Mouse (Mus musculus): Measurements from ENCODE around the gene Mfsd5. TPM values are rescaled to one million over a fixed set of nuclear protein-coding genes. Genes with fewer than 3 reads are reported as not detected.

The Mfsd5 gene
- 54.7 TPM in 2 replicates for polyA plus RNA-seq (2015; fragmentation: Nextera tagmentation; extraction: Ambion mirVana)

GRCm38 (mm10) chr15:102279092-102279782, at the start of gene Mfsd5:
TSS of gene Mfsd5 (plus strand) at chr15:102279454.
- no peaks in the 10 kb centered on the region for H3K9me3 ChIP-seq
- ATAC-seq (ENCODE audit: low FRiP score): peak; percentile 97
- no peaks in the 10 kb centered on the region for H3K27me3 ChIP-seq
- peaks cover 24% of the 10 kb centered on the region for H3K36me3 ChIP-seq
- peak within 1 kb of the TSS; percentile 86 for H3K4me3 ChIP-seq
- H3K4me2 ChIP-seq: peak within 1 kb of the TSS; percentile 94
- WGBS: under 1% methylated on average over 64 of the region's 65 CpGs
- peak within 1 kb of the TSS; percentile 87 for H3K9ac ChIP-seq
- peaks cover 24% of the 10 kb centered on the region for H3K4me1 ChIP-seq (replicated peaks)
- H3K27ac ChIP-seq: peak within 1 kb of the TSS; percentile 92

- Histone ChIP-seq H3K4me3 (no peak overlapping the region), H3K9me3 (no peaks in the 10 kb centered on the region), H3K4me2 (no peak overlapping the region), H3K9ac (no peak overlapping the region), H3K27me3 (0 out of 2 replicates have a peak, but pooled peaks cover 3% of the 10 kb centered on the region), H3K27ac (no peak overlapping the region), H3K36me3 (no peaks in the 10 kb centered on the region), H3K4me1 (replicated peaks) (peaks cover 9% of the 10 kb centered on the region)
- 87% methylated on average over 17 of the region's 17 CpGs for WGBS
- ATAC-seq (ENCODE audit: low FRiP score): no peak
These were observed 48.6 kb upstream of the Mfsd5 start for GRCm38 (mm10) chr15:102230408-102231321.

GRCm38 (mm10) chr15:102231748-102232147, 47.5 kb upstream of the Mfsd5 start, which contains the start of gene Itgb7:
TSS of gene Itgb7 (minus strand) at chr15:102231944.
- no peak for ATAC-seq (ENCODE audit: low FRiP score)
- Histone ChIP-seq H3K9ac (no peak within 1 kb of the TSS), H3K4me2 (no peak within 1 kb of the TSS), H3K27me3 (0 out of 2 replicates have a peak, but pooled peaks cover 3% of the 10 kb centered on the region), H3K36me3 (no peaks in the 10 kb centered on the region), H3K27ac (no peak within 1 kb of the TSS), H3K4me1 (replicated peaks) (peaks cover 9% of the 10 kb centered on the region), H3K9me3 (no peaks in the 10 kb centered on the region), H3K4me3 (no peak within 1 kb of the TSS)
- WGBS: 47% methylated on average over 6 of the region's 6 CpGs

GRCm38 (mm10) chr15:102232764-102233163, 46.5 kb upstream of the Mfsd5 start:
- Histone ChIP-seq H3K9ac (no peak overlapping the region), H3K27me3 (0 out of 2 replicates have a peak, but pooled peaks cover under 1% of the 10 kb centered on the region), H3K4me2 (no peak overlapping the region), H3K9me3 (no peaks in the 10 kb centered on the region), H3K4me3 (no peak overlapping the region), H3K4me1 (replicated peaks) (peaks cover 9% of the 10 kb centered on the region), H3K27ac (no peak overlapping the region), H3K36me3 (no peaks in the 10 kb centered on the region)
- no peak for ATAC-seq (ENCODE audit: low FRiP score)
- 89% methylated on average over 7 of the region's 7 CpGs for WGBS

GRCm38 (mm10) chr15:102233896-102234295, 45.4 kb upstream of the Mfsd5 start:
- ATAC-seq (ENCODE audit: low FRiP score): no peak
- Histone ChIP-seq H3K9ac (no peak overlapping the region), H3K27me3 (0 out of 2 replicates have a peak, but pooled peaks cover 5% of the 10 kb centered on the region), H3K4me2 (no peak overlapping the region), H3K9me3 (no peaks in the 10 kb centered on the region), H3K27ac (no peak overlapping the region), H3K36me3 (no peaks in the 10 kb centered on the region), H3K4me3 (no peak overlapping the region), H3K4me1 (replicated peaks) (peaks cover 9% of the 10 kb centered on the region)
- WGBS: 28% methylated on average over 2 of the region's 2 CpGs

- ATAC-seq (ENCODE audit: low FRiP score): no peak
- Histone ChIP-seq H3K4me1 (replicated peaks) (peaks cover 9% of the 10 kb centered on the region), H3K4me2 (no peak overlapping the region), H3K9me3 (no peaks in the 10 kb centered on the region), H3K4me3 (no peak overlapping the region), H3K36me3 (no peaks in the 10 kb centered on the region), H3K9ac (peak overlapping the region; percentile 35; the same call in 1 of the 2 replicates), H3K27me3 (peaks cover 15% of the 10 kb centered on the region), H3K27ac (no peak overlapping the region)
- 31% methylated on average over 21 of the region's 21 CpGs for WGBS
These were observed 43.8 kb upstream of the Mfsd5 start for GRCm38 (mm10) chr15:102235371-102236027.

- no peak overlapping the region for H3K9ac ChIP-seq
- no peaks in the 10 kb centered on the region for H3K36me3 ChIP-seq
- H3K4me2 ChIP-seq: no peak overlapping the region
- H3K4me3 ChIP-seq: no peak overlapping the region
- ATAC-seq (ENCODE audit: low FRiP score): no peak
- H3K4me1 ChIP-seq (replicated peaks): peaks cover 20% of the 10 kb centered on the region
- WGBS: 88% methylated on average over 14 of the region's 14 CpGs
- peaks cover 47% of the 10 kb centered on the region for H3K27me3 ChIP-seq
- no peaks in the 10 kb centered on the region for H3K9me3 ChIP-seq
- H3K27ac ChIP-seq: no peak overlapping the region
These were observed 40.6 kb upstream of the Mfsd5 start for GRCm38 (mm10) chr15:102238543-102239259.

GRCm38 (mm10) chr15:102239260-102239590, 40.0 kb upstream of the Mfsd5 start:
- no peaks in the 10 kb centered on the region for H3K36me3 ChIP-seq
- H3K4me2 ChIP-seq: no peak overlapping the region
- WGBS: 7% methylated on average over 9 of the region's 9 CpGs

GRCm38 (mm10) chr15:102239851-102240250, 39.4 kb upstream of the Mfsd5 start:
- H3K4me1 ChIP-seq (replicated peaks): peaks cover 27% of the 10 kb centered on the region
- ATAC-seq (ENCODE audit: low FRiP score): no peak
- H3K36me3 ChIP-seq: no peaks in the 10 kb centered on the region
- 80% methylated on average over 11 of the region's 11 CpGs for WGBS
- no peak overlapping the region for H3K4me3 ChIP-seq
- no peaks in the 10 kb centered on the region for H3K9me3 ChIP-seq
- no peak overlapping the region for H3K9ac ChIP-seq
- peaks cover 58% of the 10 kb centered on the region for H3K27me3 ChIP-seq
- no peak overlapping the region for H3K4me2 ChIP-seq
- H3K27ac ChIP-seq: no peak overlapping the region

More at GRCm38 (mm10) chr15:102239260-102239590, 40.0 kb upstream of the Mfsd5 start:
- H3K4me1 ChIP-seq (replicated peaks): peaks cover 23% of the 10 kb centered on the region
- no peak overlapping the region for H3K4me3 ChIP-seq
- H3K9ac ChIP-seq: no peak overlapping the region
- peak; percentile 82 for ATAC-seq (ENCODE audit: low FRiP score)
- peaks cover 52% of the 10 kb centered on the region for H3K27me3 ChIP-seq
- H3K9me3 ChIP-seq: no peaks in the 10 kb centered on the region
- H3K27ac ChIP-seq: no peak overlapping the region

GRCm38 (mm10) chr15:102240607-102241006, 38.6 kb upstream of the Mfsd5 start:
- no peaks in the 10 kb centered on the region for H3K9me3 ChIP-seq
- H3K27me3 ChIP-seq: peaks cover 66% of the 10 kb centered on the region
- H3K27ac ChIP-seq: no peak overlapping the region
- H3K36me3 ChIP-seq: no peaks in the 10 kb centered on the region
- H3K9ac ChIP-seq: no peak overlapping the region
- no peak for ATAC-seq (ENCODE audit: low FRiP score)
- peaks cover 29% of the 10 kb centered on the region for H3K4me1 ChIP-seq (replicated peaks)
- no peak overlapping the region for H3K4me3 ChIP-seq
- H3K4me2 ChIP-seq: no peak overlapping the region
- WGBS: 86% methylated on average over 4 of the region's 4 CpGs

- Histone ChIP-seq H3K9me3 (no peaks in the 10 kb centered on the region), H3K4me1 (replicated peaks) (peaks cover 42% of the 10 kb centered on the region), H3K4me2 (no peak overlapping the region), H3K27me3 (peaks cover 77% of the 10 kb centered on the region), H3K4me3 (no peak overlapping the region), H3K36me3 (no peaks in the 10 kb centered on the region), H3K27ac (no peak overlapping the region), H3K9ac (no peak overlapping the region)
- no peak for ATAC-seq (ENCODE audit: low FRiP score)
- 27% methylated on average over 12 of the region's 12 CpGs for WGBS
These were observed 36.6 kb upstream of the Mfsd5 start for GRCm38 (mm10) chr15:102242404-102243228.

Data from hindbrain, embryonic 13.5 days (tissue).